Mouse (Mus musculus) forebrain, embryonic 10.5 days (tissue): ENCODE data around the gene Dlx3. TPM values are rescaled to one million over a fixed set of nuclear protein-coding genes. Genes with fewer than 3 reads are reported as not detected.

ENCODE experiments used
- DNase-seq: peaks from one replicate; pipeline ENCODE4 v3.0.0-alpha.2; 2017; ENCODE audit warnings: low spot score; ENCODE audit errors: extremely low spot score
- H3K27ac ChIP-seq: fragments of 300-500 bp; sonication (generic); 2 replicates; pipeline ENCODE4 v1.5.1; 2016; ENCODE audit warnings: mild to moderate bottlenecking
- H3K27me3 ChIP-seq: fragments of 300-500 bp; sonication (generic); 2 replicates; pipeline ENCODE4 v1.6.1; 2016; ENCODE audit warnings: mild to moderate bottlenecking; ENCODE audit not compliant: poor library complexity, severe bottlenecking
- H3K36me3 ChIP-seq: fragments of 300-500 bp; sonication (generic); replicated peaks from 2 replicates; pipeline ENCODE4 v1.6.1; 2016; ENCODE audit warnings: mild to moderate bottlenecking, moderate library complexity
- H3K4me1 ChIP-seq: fragments of 300-500 bp; sonication (generic); 2 replicates; pipeline ENCODE4 v1.6.1; 2016
- H3K4me3 ChIP-seq: fragments of 300-500 bp; sonication (generic); 2 replicates; pipeline ENCODE4 v1.5.1; 2016; ENCODE audit warnings: mild to moderate bottlenecking, moderate library complexity
- H3K9me3 ChIP-seq: fragments of 300-500 bp; sonication (generic); 2 replicates; pipeline ENCODE4 v1.6.1; 2016; ENCODE audit warnings: mild to moderate bottlenecking, moderate library complexity
- WGBS: fragments of 180-500 bp; shearing (Covaris S2); methylation state at CpG from one replicate; pipeline ENCODE4 v1.1.7; 2016; 5-methylcytosine and 5-hydroxymethylcytosine counted together
- polyA plus RNA-seq: library from polyadenylated mRNA; unstranded; fragments of >200 nt; fragmentation: Nextera tagmentation; extraction: Ambion mirVana; gene quantifications from 2 replicates; pipeline ENCODE4 v1.2.1, GENCODE M21; 2016

The Dlx3 gene
- polyA plus RNA-seq, 1 experiment from 2014 or later: 3.5 TPM

GRCm38 (mm10) chr11:95117030-95117429 lies 2.9 kb upstream of the Dlx3 start:
- peak; percentile 76 for DNase-seq

DNA sequence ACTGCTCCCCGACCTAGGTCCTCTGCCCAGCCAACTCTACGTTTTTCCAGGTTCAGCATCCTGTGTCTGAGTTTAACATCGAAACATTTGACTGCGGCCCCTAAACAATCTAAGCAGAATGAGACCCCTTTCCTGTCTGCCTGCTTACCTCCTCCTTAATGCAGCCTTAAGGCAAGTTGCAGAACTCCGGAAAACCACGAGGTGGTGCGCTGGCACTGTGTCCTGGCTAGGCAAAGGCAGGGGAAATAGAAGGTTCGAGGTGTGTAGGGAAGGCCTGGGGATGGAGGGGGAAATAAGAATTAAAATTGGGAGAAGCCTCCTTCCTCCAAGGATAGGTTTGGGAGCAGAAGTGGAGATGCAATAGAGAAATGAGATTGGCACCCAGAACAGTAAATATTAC lies 1.4 kb upstream of the Dlx3 start:
- H3K4me3 ChIP-seq: 0 out of 2 replicates have a peak overlapping the region, but pooled peaks have one; percentile 4
- peak; percentile 77 for DNase-seq
- H3K4me1 ChIP-seq: peaks cover 42% of the 10 kb centered on the region
- H3K36me3 ChIP-seq: no peaks in the 10 kb centered on the region
- H3K9me3 ChIP-seq: no peaks in the 10 kb centered on the region
- 5% methylated on average over 8 of the region's 8 CpGs for WGBS
- H3K27me3 ChIP-seq: peaks cover 66% of the 10 kb centered on the region
- H3K27ac ChIP-seq: no peak overlapping the region

More at GRCm38 (mm10) chr11:95117030-95117429, 2.9 kb upstream of the Dlx3 start:
- Histone ChIP-seq H3K4me3 (no peak overlapping the region), H3K4me1 (peaks cover 36% of the 10 kb centered on the region), H3K9me3 (no peaks in the 10 kb centered on the region), H3K27me3 (peaks cover 55% of the 10 kb centered on the region), H3K36me3 (no peaks in the 10 kb centered on the region), H3K27ac (no peak overlapping the region)
- 3% methylated on average over 6 of the region's 6 CpGs for WGBS

DNA sequence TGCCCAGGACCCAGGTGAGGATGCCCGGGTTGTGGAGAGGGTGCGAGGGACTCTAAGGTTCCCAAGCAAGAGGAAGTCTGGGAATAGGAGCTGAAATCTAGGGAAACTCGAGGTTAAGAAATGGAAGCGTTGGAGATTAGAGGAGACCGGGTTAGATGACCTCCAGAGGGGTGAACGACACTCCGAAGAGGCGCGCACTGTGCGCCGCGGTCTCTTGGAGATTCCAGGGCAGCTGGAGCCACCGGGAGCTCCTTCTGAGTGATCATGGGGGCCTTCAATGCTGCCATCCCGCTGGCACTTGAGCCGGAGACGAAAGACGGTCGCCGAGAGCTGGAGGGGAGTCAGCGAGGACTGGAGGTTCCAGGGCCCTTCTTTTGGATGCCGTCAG lies 708 bp downstream of the Dlx3 start:
- 1% methylated on average over 21 of the region's 21 CpGs for WGBS
- Histone ChIP-seq H3K9me3 (no peaks in the 10 kb centered on the region), H3K27me3 (peaks cover 86% of the 10 kb centered on the region), H3K4me1 (peaks cover 53% of the 10 kb centered on the region), H3K36me3 (no peaks in the 10 kb centered on the region), H3K27ac (0 out of 2 replicates have a peak overlapping the region, but pooled peaks have one; percentile 51), H3K4me3 (peak overlapping the region; percentile 56)
- DNase-seq: no peak

- Histone ChIP-seq H3K4me3 (peak overlapping the region; percentile 56), H3K27ac (no peak overlapping the region; the same call in 1 of the 2 replicates), H3K9me3 (no peaks in the 10 kb centered on the region), H3K4me1 (peaks cover 60% of the 10 kb centered on the region), H3K36me3 (no peaks in the 10 kb centered on the region), H3K27me3 (peaks cover 94% of the 10 kb centered on the region)
- no peak for DNase-seq
- WGBS: under 1% methylated on average over 63 of the region's 63 CpGs
Observed at GRCm38 (mm10) chr11:95121161-95122099, 1.5 kb downstream of the Dlx3 start.

DNA sequence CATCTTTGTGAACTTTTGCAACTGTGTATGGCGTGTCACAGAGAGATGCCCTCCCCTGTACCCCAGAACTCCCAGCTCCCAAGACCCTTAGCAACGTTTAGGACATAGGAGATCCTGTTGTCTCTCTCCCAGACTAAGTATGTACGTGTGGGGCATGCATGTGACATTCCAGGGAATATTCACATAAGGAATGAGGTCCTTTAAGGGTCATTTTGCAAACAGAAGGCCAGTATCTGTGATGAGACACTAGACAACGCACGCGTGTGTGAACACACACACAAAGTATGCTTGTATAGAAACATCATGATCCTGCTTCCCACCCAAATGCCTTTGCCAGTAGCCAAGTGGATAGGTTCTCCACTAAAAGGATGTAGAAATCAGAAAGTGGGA lies 2.2 kb downstream of the Dlx3 start:
- no peaks in the 10 kb centered on the region for H3K36me3 ChIP-seq
- no peak overlapping the region for H3K27ac ChIP-seq
- DNase-seq: no peak
- H3K27me3 ChIP-seq: peaks cover 100% of the 10 kb centered on the region
- no peaks in the 10 kb centered on the region for H3K9me3 ChIP-seq
- H3K4me1 ChIP-seq: peaks cover 65% of the 10 kb centered on the region
- peak overlapping the region; percentile 56 for H3K4me3 ChIP-seq
- WGBS: 19% methylated on average over 6 of the region's 6 CpGs

DNA sequence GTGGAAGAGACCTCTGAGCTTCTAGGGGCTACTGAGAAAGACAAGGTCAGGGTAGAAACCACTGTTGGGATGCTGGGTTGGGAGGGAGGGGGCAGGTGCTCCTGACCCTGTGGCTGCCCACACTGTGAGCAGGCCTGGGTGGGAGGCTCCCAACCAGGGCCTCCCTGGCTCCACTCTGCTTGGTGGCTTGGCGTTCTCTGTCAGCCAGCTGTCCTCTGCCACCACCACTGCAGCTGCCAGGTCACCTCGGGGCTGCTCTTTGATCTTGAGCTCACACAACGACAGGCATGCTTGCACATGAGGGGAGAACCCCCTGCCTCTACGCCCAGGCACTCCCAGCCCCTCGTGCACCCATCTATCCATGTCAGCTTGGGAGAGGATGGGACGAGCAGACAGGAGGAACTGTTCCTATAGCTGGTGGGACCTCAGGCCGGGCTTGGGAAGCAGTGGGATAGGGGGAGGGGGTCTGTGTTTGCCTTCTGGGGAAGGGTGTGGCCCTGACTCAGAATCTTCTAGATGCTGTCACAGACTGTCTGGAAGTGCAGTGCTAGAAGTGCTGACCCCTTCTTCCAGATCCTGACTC lies 5.5 kb downstream of the Dlx3 start:
- H3K4me1 ChIP-seq: peaks cover 56% of the 10 kb centered on the region
- H3K27me3 ChIP-seq: peaks cover 98% of the 10 kb centered on the region
- H3K9me3 ChIP-seq: no peaks in the 10 kb centered on the region
- no peak for DNase-seq
- H3K27ac ChIP-seq: no peak overlapping the region
- 24% methylated on average over 7 of the region's 7 CpGs for WGBS
- H3K4me3 ChIP-seq: no peak overlapping the region
- no peaks in the 10 kb centered on the region for H3K36me3 ChIP-seq

- peaks cover 95% of the 10 kb centered on the region for H3K27me3 ChIP-seq
- no peak for DNase-seq
- peak overlapping the region; percentile 32 for H3K4me3 ChIP-seq
- H3K36me3 ChIP-seq: no peaks in the 10 kb centered on the region
- WGBS: 1% methylated on average over 20 of the region's 20 CpGs
- peaks cover 45% of the 10 kb centered on the region for H3K4me1 ChIP-seq
- no peaks in the 10 kb centered on the region for H3K9me3 ChIP-seq
- H3K27ac ChIP-seq: peak overlapping the region; percentile 67
Observed at GRCm38 (mm10) chr11:95126272-95127245, 6.6 kb downstream of the Dlx3 start.

DNA sequence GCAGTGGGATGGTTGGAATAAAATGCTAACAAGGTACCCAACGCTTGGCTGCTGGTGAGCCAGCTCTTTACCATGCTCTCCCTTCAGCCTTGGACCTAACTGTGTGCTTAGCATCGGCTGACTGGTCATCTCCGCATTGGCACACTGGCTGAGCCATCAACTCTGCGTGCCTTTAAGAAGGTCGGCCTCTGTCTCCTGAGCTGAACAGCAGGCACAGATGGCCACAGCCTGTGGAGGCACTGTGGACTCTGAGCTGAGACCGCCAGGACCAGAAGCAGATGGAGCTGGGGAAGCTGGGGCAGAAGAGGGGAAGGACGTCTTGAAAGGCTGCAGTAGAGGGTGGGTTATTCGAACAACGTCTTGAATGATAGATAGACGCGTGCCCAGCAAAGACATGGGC lies 8.4 kb downstream of the Dlx3 start:
- no peaks in the 10 kb centered on the region for H3K9me3 ChIP-seq
- WGBS: 73% methylated on average over 11 of the region's 11 CpGs
- H3K27ac ChIP-seq: no peak overlapping the region
- H3K4me1 ChIP-seq: peaks cover 37% of the 10 kb centered on the region
- peaks cover 78% of the 10 kb centered on the region for H3K27me3 ChIP-seq
- DNase-seq: no peak
- no peaks in the 10 kb centered on the region for H3K36me3 ChIP-seq
- no peak overlapping the region for H3K4me3 ChIP-seq

DNA sequence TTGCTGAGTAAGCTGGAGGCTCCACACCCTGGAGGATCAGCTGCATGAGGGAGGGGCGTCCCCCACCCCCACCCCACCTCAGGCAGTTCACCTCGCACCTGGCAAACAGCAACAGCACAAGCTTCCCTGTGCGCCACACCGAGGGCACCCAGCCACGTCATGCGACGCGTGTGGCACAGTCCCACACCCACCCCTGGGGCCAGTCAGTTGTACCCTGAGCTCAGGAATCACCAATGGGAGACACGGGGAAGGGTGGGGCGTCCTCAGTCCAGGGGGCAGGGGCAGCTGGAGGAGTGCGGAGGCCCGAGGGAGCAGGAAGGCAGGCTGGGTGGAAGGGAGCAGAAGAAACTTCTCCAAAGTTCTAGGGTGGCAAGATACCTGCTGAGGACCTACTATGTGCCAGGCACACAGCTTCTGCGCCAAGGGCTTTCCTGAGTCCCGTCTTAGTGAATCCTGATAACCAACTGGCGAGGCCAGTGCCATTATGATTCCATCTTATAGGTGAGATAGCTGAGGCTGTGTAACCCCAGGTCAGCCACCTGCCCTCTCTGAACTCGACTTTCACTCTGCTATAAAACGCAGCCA lies 10.8 kb downstream of the Dlx3 start:
- Histone ChIP-seq H3K27me3 (peaks cover 76% of the 10 kb centered on the region), H3K9me3 (no peaks in the 10 kb centered on the region), H3K4me3 (no peak overlapping the region), H3K4me1 (peaks cover 32% of the 10 kb centered on the region), H3K36me3 (no peaks in the 10 kb centered on the region), H3K27ac (no peak overlapping the region)
- 72% methylated on average over 17 of the region's 17 CpGs for WGBS
- no peak for DNase-seq

GRCm38 (mm10) chr11:95133321-95133720 lies 13.4 kb downstream of the Dlx3 start:
- Histone ChIP-seq H3K36me3 (no peaks in the 10 kb centered on the region), H3K27ac (no peak overlapping the region), H3K4me3 (no peak overlapping the region), H3K27me3 (peaks cover 78% of the 10 kb centered on the region), H3K4me1 (peaks cover 40% of the 10 kb centered on the region), H3K9me3 (no peaks in the 10 kb centered on the region)
- no peak for DNase-seq
- WGBS: 83% methylated on average over 6 of the region's 6 CpGs

DNA sequence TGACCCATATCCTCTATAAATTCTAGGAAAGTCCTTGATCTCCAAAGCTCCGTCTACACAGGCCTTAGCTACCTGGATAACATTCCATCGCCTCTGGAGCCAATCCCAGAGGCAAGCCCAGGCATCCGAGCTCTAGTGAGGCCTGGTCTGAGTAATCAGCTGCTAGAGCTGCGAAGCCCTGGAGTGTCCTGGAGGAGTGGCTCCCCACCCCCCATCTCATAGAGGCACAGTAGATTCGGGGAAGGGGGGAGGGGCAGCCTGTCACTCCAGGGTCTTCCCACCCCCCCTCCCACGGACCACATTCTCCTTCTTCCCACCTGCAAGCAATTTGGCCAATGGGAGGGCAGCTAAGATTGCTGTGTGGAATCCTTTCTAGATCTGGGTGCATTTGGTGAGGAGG lies 17.4 kb downstream of the Dlx3 start:
- no peak for DNase-seq
- Histone ChIP-seq H3K27ac (no peak overlapping the region), H3K4me1 (peaks cover 52% of the 10 kb centered on the region)

GRCm38 (mm10) chr11:95139871-95140270 lies 20.0 kb downstream of the Dlx3 start:
- Histone ChIP-seq H3K9me3 (no peaks in the 10 kb centered on the region), H3K4me3 (no peak overlapping the region), H3K27ac (no peak overlapping the region), H3K4me1 (peaks cover 57% of the 10 kb centered on the region), H3K27me3 (peaks cover 100% of the 10 kb centered on the region), H3K36me3 (no peaks in the 10 kb centered on the region)
- 42% methylated on average over 5 of the region's 5 CpGs for WGBS
- DNase-seq: no peak

More for the DNA sequence above, 17.4 kb downstream of the Dlx3 start:
- H3K36me3 ChIP-seq: no peaks in the 10 kb centered on the region
- H3K4me3 ChIP-seq: no peak overlapping the region
- no peaks in the 10 kb centered on the region for H3K9me3 ChIP-seq
- 15% methylated on average over 6 of the region's 6 CpGs for WGBS
- peaks cover 88% of the 10 kb centered on the region for H3K27me3 ChIP-seq
